Mouse (Mus musculus) liver, embryonic 12.5 days (tissue): ENCODE data around the gene Nkrf. TPM values are rescaled to one million over a fixed set of nuclear protein-coding genes. Genes with fewer than 3 reads are reported as not detected.

Source experiments
- ATAC-seq: fragments of 200-750 bp; cut with Nextera tagmentation; 2 replicates; pipeline ENCODE4 v1.8.0; 2017; ENCODE audit warnings: moderate number of reproducible peaks, mild to moderate bottlenecking, moderate library complexity
- H3K27ac ChIP-seq: fragments of 300-500 bp; sonication (generic); 2 replicates; pipeline ENCODE4 v1.5.1; 2016; ENCODE audit warnings: mild to moderate bottlenecking
- H3K27me3 ChIP-seq: fragments of 300-500 bp; sonication (generic); replicated peaks from 2 replicates; pipeline ENCODE4 v1.6.1; 2016; ENCODE audit warnings: mild to moderate bottlenecking, moderate library complexity
- H3K36me3 ChIP-seq: fragments of 300-500 bp; sonication (generic); 2 replicates; pipeline ENCODE4 v1.6.1; 2016; ENCODE audit warnings: mild to moderate bottlenecking, moderate library complexity
- H3K4me1 ChIP-seq: fragments of 300-500 bp; sonication (generic); 2 replicates; pipeline ENCODE4 v1.6.1; 2016
- H3K4me2 ChIP-seq: fragments of 300-500 bp; sonication (generic); 2 replicates; pipeline ENCODE4 v1.6.1; 2016; ENCODE audit warnings: mild to moderate bottlenecking, moderate library complexity
- H3K4me3 ChIP-seq: fragments of 300-500 bp; sonication (generic); 2 replicates; pipeline ENCODE4 v1.5.1; 2016; ENCODE audit warnings: mild to moderate bottlenecking, moderate library complexity
- H3K9ac ChIP-seq: fragments of 300-500 bp; sonication (generic); 2 replicates; pipeline ENCODE4 v1.6.1; 2016; ENCODE audit warnings: mild to moderate bottlenecking, moderate library complexity
- H3K9me3 ChIP-seq: fragments of 300-500 bp; sonication (generic); replicated peaks from 2 replicates; pipeline ENCODE4 v1.6.1; 2016; ENCODE audit warnings: mild to moderate bottlenecking, moderate library complexity
- WGBS: fragments of 180-500 bp; shearing (Covaris S2); methylation state at CpG from one replicate; pipeline ENCODE4 v1.1.7; 2016; ENCODE audit not compliant: insufficient replicate concordance; 5-methylcytosine and 5-hydroxymethylcytosine counted together
- polyA plus RNA-seq: library from polyadenylated mRNA; unstranded; fragments of >200 nt; fragmentation: Nextera tagmentation; extraction: Ambion mirVana; gene quantifications from 2 replicates; pipeline ENCODE4 v1.2.1, GENCODE M21; 2016

Gene Nkrf
- polyA plus RNA-seq, 1 experiment from 2014 or later = 1.2 TPM

DNA sequence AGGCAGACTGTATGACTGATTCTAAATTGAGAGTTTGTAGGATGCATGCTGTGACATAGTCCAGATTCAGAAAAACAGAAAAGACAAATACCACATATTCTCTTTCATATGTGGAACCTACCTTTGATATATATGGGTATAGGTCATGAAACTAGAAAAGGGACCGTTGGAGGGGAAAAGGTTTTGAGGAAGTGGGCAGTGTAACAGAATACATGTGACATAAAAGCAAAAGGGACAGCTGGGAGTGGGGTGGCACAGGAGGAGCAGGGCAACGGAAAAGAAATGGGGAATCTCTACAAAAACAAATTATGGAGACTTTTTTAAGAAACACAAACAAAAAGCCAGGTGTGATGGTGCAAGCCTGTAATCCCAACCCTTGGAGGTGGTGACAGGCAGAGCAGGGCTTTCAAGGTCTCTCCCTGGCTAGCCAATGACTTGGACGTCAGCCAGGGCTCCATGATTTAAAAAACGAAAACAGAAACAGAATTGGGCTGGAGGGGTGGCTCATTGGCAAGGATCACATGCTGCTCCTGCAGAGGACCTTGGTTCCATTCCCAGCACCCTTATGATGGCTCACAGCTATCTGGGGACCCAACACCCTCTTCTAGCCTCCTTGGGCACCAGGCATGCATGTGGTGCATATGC lies 59.2 kb downstream of the Nkrf start:
- no peak overlapping the region for H3K9ac ChIP-seq
- H3K4me1 ChIP-seq = no peaks in the 10 kb centered on the region
- H3K4me3 ChIP-seq = no peak overlapping the region
- H3K27me3 ChIP-seq = no peaks in the 10 kb centered on the region
- H3K36me3 ChIP-seq = no peaks in the 10 kb centered on the region
- no peak overlapping the region for H3K4me2 ChIP-seq
- no peak for ATAC-seq
- no peaks in the 10 kb centered on the region for H3K9me3 ChIP-seq
- no peak overlapping the region for H3K27ac ChIP-seq
- WGBS = 48% methylated on average over 4 of the region's 4 CpGs

DNA sequence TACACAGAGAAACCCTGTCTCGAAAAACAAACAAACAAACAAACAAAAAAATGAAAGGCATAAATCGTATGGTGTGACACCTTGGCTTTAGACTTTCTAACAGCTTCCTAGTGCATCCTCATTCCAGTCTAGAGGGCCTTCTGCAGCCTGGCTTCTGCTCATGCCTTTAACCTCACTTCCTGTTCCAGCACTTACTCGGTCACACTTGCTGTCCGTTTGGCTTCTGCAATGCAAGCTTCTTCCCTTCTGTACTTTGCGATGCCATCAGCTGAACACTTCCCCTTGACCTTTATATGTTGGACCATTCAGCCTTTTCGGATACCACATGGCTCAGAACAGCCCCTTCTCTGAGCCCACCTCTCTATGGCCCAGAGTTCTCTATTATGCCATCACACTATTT lies 61.0 kb downstream of the Nkrf start:
- ATAC-seq = no peak
- WGBS = 54% methylated on average over 6 of the region's 6 CpGs
- H3K9ac ChIP-seq = no peak overlapping the region
- H3K36me3 ChIP-seq = no peaks in the 10 kb centered on the region
- H3K9me3 ChIP-seq = no peaks in the 10 kb centered on the region
- H3K4me1 ChIP-seq = peaks cover 8% of the 10 kb centered on the region
- no peak overlapping the region for H3K27ac ChIP-seq
- no peaks in the 10 kb centered on the region for H3K27me3 ChIP-seq
- H3K4me2 ChIP-seq = no peak overlapping the region
- H3K4me3 ChIP-seq = no peak overlapping the region

DNA sequence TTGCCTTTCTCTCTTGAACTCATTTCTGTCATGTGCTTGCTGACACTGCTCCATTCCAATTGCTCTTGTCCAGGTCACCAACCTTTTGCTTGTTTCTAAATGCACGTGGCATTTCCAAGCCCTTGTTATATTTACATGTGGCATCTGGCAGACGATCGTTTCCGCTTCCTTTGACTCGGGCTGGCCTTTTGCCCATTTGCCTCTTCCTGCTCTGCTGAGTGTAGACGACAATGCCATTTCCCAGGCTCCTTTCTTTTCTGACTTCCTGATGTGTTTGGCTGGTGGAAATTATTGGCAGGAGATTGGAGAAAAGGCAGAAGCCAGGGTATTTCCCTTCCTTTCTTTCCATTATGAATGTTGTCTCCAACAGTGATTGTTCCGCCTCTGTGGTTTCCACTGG lies 63.3 kb downstream of the Nkrf start:
- H3K9me3 ChIP-seq = no peaks in the 10 kb centered on the region
- no peaks in the 10 kb centered on the region for H3K27me3 ChIP-seq
- 60% methylated on average over 7 of the region's 7 CpGs for WGBS
- H3K9ac ChIP-seq = no peak overlapping the region
- no peak overlapping the region for H3K27ac ChIP-seq
- H3K4me1 ChIP-seq = peaks cover 10% of the 10 kb centered on the region
- H3K36me3 ChIP-seq = no peaks in the 10 kb centered on the region
- H3K4me2 ChIP-seq = no peak overlapping the region
- no peak for ATAC-seq
- H3K4me3 ChIP-seq = no peak overlapping the region

Other genes starting within 250 kb of the Nkrf start
- gene Slc25a43, start 159.2 kb downstream of the Nkrf start, polyA plus RNA-seq = 1.0 and 1.2 TPM in 2 replicates
- 641 and 655 TPM in 2 replicates for gene Slc25a5, start 107.2 kb downstream of the Nkrf start, polyA plus RNA-seq
- 88.0 and 89.9 TPM in 2 replicates for gene Ube2a, start 29.0 kb downstream of the Nkrf start, polyA plus RNA-seq
- gene C330007P06Rik, start 28.8 kb downstream of the Nkrf start, polyA plus RNA-seq = 18.5 and 22.2 TPM in 2 replicates
- 6.1 and 6.2 TPM in 2 replicates for gene Sept6, start 88.9 kb upstream of the Nkrf start, polyA plus RNA-seq
- gene Sowahd, start 145.9 kb upstream of the Nkrf start, polyA plus RNA-seq = 0.11 and 0.25 TPM in 2 replicates
- 526 and 538 TPM in 2 replicates for gene Rpl39, start 182.5 kb upstream of the Nkrf start, polyA plus RNA-seq
- 14.2 and 15.6 TPM in 2 replicates for gene Upf3b, start 207.4 kb upstream of the Nkrf start, polyA plus RNA-seq
- gene Nkap, start 223.9 kb upstream of the Nkrf start, polyA plus RNA-seq = 10.6 and 11.5 TPM in 2 replicates